Mouse (Mus musculus) G1E (cell line): ENCODE data around the gene Dclre1a. TPM values are rescaled to one million over a fixed set of nuclear protein-coding genes. Genes with fewer than 3 reads are reported as not detected.

Experiments
- ATAC-seq: 2 replicates; pipeline ENCODE4 v1.8.0; 2016; ENCODE audit warnings: mild to moderate bottlenecking; ENCODE audit not compliant: insufficient number of reproducible peaks, poor library complexity, low FRiP score, severe bottlenecking; ENCODE audit errors: extremely low read depth
- DNase-seq: peaks from one replicate; pipeline ENCODE4 v3.0.0; 2012; ENCODE audit warnings: low spot score
- H3K27me3 ChIP-seq: 2 replicates; pipeline ENCODE4 v1.6.1; 2012; ENCODE audit warnings: mild to moderate bottlenecking, low read length, inconsistent platforms; ENCODE audit not compliant: insufficient read depth
- H3K36me3 ChIP-seq: replicated peaks from 2 replicates; pipeline ENCODE3; 2012; ENCODE audit warnings: mild to moderate bottlenecking, inconsistent platforms
- H3K4me1 ChIP-seq: 2 replicates; pipeline ENCODE4 v1.6.1; 2012; ENCODE audit warnings: low read depth, low read length, inconsistent platforms, mixed read lengths; ENCODE audit not compliant: insufficient read depth
- H3K4me3 ChIP-seq: 2 replicates; pipeline ENCODE4 v1.5.1; 2012; ENCODE audit warnings: low read depth, mild to moderate bottlenecking, inconsistent platforms, low read length, moderate library complexity, mixed read lengths
- H3K9me3 ChIP-seq: replicated peaks from 2 replicates; pipeline ENCODE4 v1.6.1; 2012; ENCODE audit warnings: inconsistent platforms
- CTCF ChIP-seq: IDR thresholded peaks from 2 replicates; pipeline ENCODE4 v1.5.1; 2012; ENCODE audit warnings: low read depth, low read length, inconsistent platforms, mixed read lengths
- GATA1 ChIP-seq: IDR thresholded peaks from 2 replicates; pipeline ENCODE4 v1.6.1; 2012; ENCODE audit warnings: borderline replicate concordance, low read length, inconsistent platforms, mixed read lengths
- GATA2 ChIP-seq: IDR thresholded peaks from 2 replicates; pipeline ENCODE4 v1.6.1; 2012; ENCODE audit warnings: low read depth, low read length, inconsistent platforms, borderline replicate concordance
- POLR2AphosphoS5 ChIP-seq: IDR thresholded peaks from 2 replicates; pipeline ENCODE4 v1.6.1; 2012; ENCODE audit warnings: low read depth, low read length, inconsistent platforms; ENCODE audit not compliant: insufficient replicate concordance
- TAL1 ChIP-seq: conservative IDR thresholded peaks from 2 replicates; pipeline ENCODE4 v1.6.1; 2012; ENCODE audit warnings: low read depth, low read length, inconsistent platforms, mixed read lengths
- polyA plus RNA-seq: library from polyadenylated mRNA; stranded (reverse); fragments of >175 nt; gene quantifications from 2 replicates; pipeline ENCODE4 v1.2.3, GENCODE M21; 2012
- total RNA-seq, 2 experiments: library from RNA; stranded (forward) in 1 of 2; stranded (reverse) in 1 of 2; fragments of 200-1000 nt in 1 of 2; fragments of >200 nt in 1 of 2; fragmentation: Nextera tagmentation in 1 of 2; gene quantifications; 2 replicates each; pipeline ENCODE4 v1.2.3; 2014 to 2017

Gene Dclre1a
- total and polyA plus RNA-seq, 3 experiments = 4.2 to 76.8 (median 32.4) TPM

GRCm38 (mm10) chr19:56586320-56586719 lies 38.3 kb upstream of the Dclre1a start:
- ATAC-seq (no peak), DNase-seq (no peak)
- Histone ChIP-seq H3K27me3 (no peaks in the 10 kb centered on the region), H3K9me3 (no peaks in the 10 kb centered on the region), H3K4me1 (peaks cover 8% of the 10 kb centered on the region), H3K4me3 (no peak overlapping the region), H3K36me3 (peaks cover 91% of the 10 kb centered on the region)
- TF ChIP-seq POLR2AphosphoS5 = no peak
- TF ChIP-seq CTCF = no peak
- no peak for TF ChIP-seq TAL1
- no peak for TF ChIP-seq GATA1
- no peak for TF ChIP-seq GATA2

GRCm38 (mm10) chr19:56584288-56584687 lies 36.3 kb upstream of the Dclre1a start:
- H3K36me3 ChIP-seq = peaks cover 85% of the 10 kb centered on the region
- H3K9me3 ChIP-seq = no peaks in the 10 kb centered on the region
- no peaks in the 10 kb centered on the region for H3K27me3 ChIP-seq
- no peak overlapping the region for H3K4me3 ChIP-seq
- peaks cover 8% of the 10 kb centered on the region for H3K4me1 ChIP-seq
- TF ChIP-seq POLR2AphosphoS5 (no peak), CTCF (no peak), TAL1 (no peak), GATA1 (no peak), GATA2 (no peak)
- ATAC-seq (no peak), DNase-seq (no peak)

GRCm38 (mm10) chr19:56583785-56584184 lies 35.8 kb upstream of the Dclre1a start:
- Histone ChIP-seq H3K4me1 (peaks cover 8% of the 10 kb centered on the region), H3K9me3 (no peaks in the 10 kb centered on the region), H3K36me3 (peaks cover 82% of the 10 kb centered on the region), H3K27me3 (no peaks in the 10 kb centered on the region), H3K4me3 (no peak overlapping the region)
- TF ChIP-seq TAL1 = no peak
- TF ChIP-seq GATA1 = no peak
- ATAC-seq (no peak), DNase-seq (no peak)

GRCm38 (mm10) chr19:56581981-56582380 lies 34.0 kb upstream of the Dclre1a start:
- Histone ChIP-seq H3K4me1 (peaks cover 18% of the 10 kb centered on the region), H3K4me3 (no peak overlapping the region), H3K27me3 (no peaks in the 10 kb centered on the region), H3K36me3 (peaks cover 79% of the 10 kb centered on the region), H3K9me3 (no peaks in the 10 kb centered on the region)
- TF ChIP-seq GATA2 = no peak
- TF ChIP-seq GATA1 = no peak
- TF ChIP-seq POLR2AphosphoS5 = no peak
- no peak for TF ChIP-seq TAL1
- no peak for TF ChIP-seq CTCF
- no peak for DNase-seq
- no peak for ATAC-seq

GRCm38 (mm10) chr19:56577801-56578200 lies 29.8 kb upstream of the Dclre1a start:
- no peak for ATAC-seq
- no peak for DNase-seq
- H3K27me3 ChIP-seq = no peaks in the 10 kb centered on the region
- no peak overlapping the region for H3K4me3 ChIP-seq
- peaks cover 37% of the 10 kb centered on the region for H3K4me1 ChIP-seq
- no peaks in the 10 kb centered on the region for H3K9me3 ChIP-seq
- H3K36me3 ChIP-seq = peaks cover 59% of the 10 kb centered on the region
- TF ChIP-seq TAL1 (peak; percentile 40; the same call in 1 of the 2 replicates), GATA2 (no peak), CTCF (no peak)

GRCm38 (mm10) chr19:56573184-56573583 lies 25.2 kb upstream of the Dclre1a start:
- peaks cover 55% of the 10 kb centered on the region for H3K36me3 ChIP-seq
- no peak for ATAC-seq
- no peak overlapping the region for H3K4me3 ChIP-seq
- no peak for TF ChIP-seq TAL1
- no peak for TF ChIP-seq GATA1
- DNase-seq = no peak
- H3K9me3 ChIP-seq = no peaks in the 10 kb centered on the region
- peaks cover 61% of the 10 kb centered on the region for H3K4me1 ChIP-seq
- no peaks in the 10 kb centered on the region for H3K27me3 ChIP-seq

- ATAC-seq (no peak), DNase-seq (no peak)
- Histone ChIP-seq H3K36me3 (peaks cover 55% of the 10 kb centered on the region), H3K4me3 (no peak overlapping the region), H3K27me3 (no peaks in the 10 kb centered on the region), H3K4me1 (peaks cover 59% of the 10 kb centered on the region), H3K9me3 (no peaks in the 10 kb centered on the region)
- TF ChIP-seq POLR2AphosphoS5 (no peak), GATA2 (no peak), CTCF (no peak), GATA1 (no peak), TAL1 (no peak)
Measured at GRCm38 (mm10) chr19:56571913-56572312, 23.9 kb upstream of the Dclre1a start.
